Mouse (Mus musculus) C2C12 (cell line): ENCODE data around the gene Tubb4a.

Experiments used
- CTCF ChIP-seq: IDR thresholded peaks from one replicate; pipeline ENCODE4 v1.5.1; 2011; ENCODE audit not compliant: control insufficient read depth, insufficient read depth, insufficient read length
- FOSL1 ChIP-seq: IDR thresholded peaks from one replicate; pipeline ENCODE4 v1.8.0; 2011; ENCODE audit warnings: mild to moderate bottlenecking, low read length; ENCODE audit not compliant: poor library complexity, insufficient read depth, severe bottlenecking
- MAX ChIP-seq: IDR thresholded peaks from one replicate; pipeline ENCODE4 v1.6.1; 2011; ENCODE audit warnings: mild to moderate bottlenecking, control low read depth
- MYOD1 ChIP-seq: IDR thresholded peaks from one replicate; pipeline ENCODE4 v1.6.1; 2011; ENCODE audit warnings: low read depth; ENCODE audit not compliant: control insufficient read depth, insufficient read length
- MYOG ChIP-seq: IDR thresholded peaks from one replicate; pipeline ENCODE4 v1.6.1; 2011; ENCODE audit not compliant: control insufficient read depth, insufficient read length; ENCODE audit errors: extremely low read depth
- USF1 ChIP-seq: IDR thresholded peaks from one replicate; pipeline ENCODE4 v1.6.1; 2011; ENCODE audit warnings: low read depth, mild to moderate bottlenecking, control low read depth, moderate library complexity

- TF ChIP-seq CTCF = no peak
- TF ChIP-seq MAX = no peak
- TF ChIP-seq USF1 = no peak
- no peak for TF ChIP-seq FOSL1
- TF ChIP-seq MYOD1 = no peak
- no peak for TF ChIP-seq MYOG
These were observed 40.2 kb downstream of the Tubb4a start for GRCm38 (mm10) chr17:57047406-57047805.
